Mouse (Mus musculus) heart, adult 2 months (tissue): Measurements from ENCODE around the gene Rgl1. TPM values are rescaled to one million over a fixed set of nuclear protein-coding genes. Genes with fewer than 3 reads are reported as not detected.

Experiments
- DNase-seq, 2 experiments: peaks; one replicate each; pipeline ENCODE4 v3.0.0; 2021
- H3K27ac ChIP-seq: fragments of 200-600 bp; 2 replicates; pipeline ENCODE4 v1.8.1; 2022
- H3K27me3 ChIP-seq: fragments of 200-500 bp; 2 replicates; pipeline ENCODE4 v1.6.1; 2012; ENCODE audit warnings: mild to moderate bottlenecking, low read length, inconsistent platforms, mixed read lengths; ENCODE audit not compliant: control insufficient read depth, insufficient read depth
- H3K36me3 ChIP-seq: fragments of 200-500 bp; 2 replicates; pipeline ENCODE4 v1.6.1; 2012; ENCODE audit warnings: low read length, inconsistent platforms; ENCODE audit not compliant: control insufficient read depth, insufficient read depth
- H3K4me1 ChIP-seq: fragments of 200-500 bp; 2 replicates; pipeline ENCODE4 v1.6.1; 2011; ENCODE audit warnings: low read length; ENCODE audit not compliant: control insufficient read depth, insufficient read depth
- H3K4me3 ChIP-seq: fragments of 200-600 bp; 2 replicates; pipeline ENCODE4 v1.8.1; 2022
- H3K79me2 ChIP-seq: fragments of 200-500 bp; replicated peaks from 2 replicates; pipeline ENCODE4 v1.6.1; 2012; ENCODE audit warnings: mild to moderate bottlenecking, inconsistent platforms, low read length, moderate library complexity, mixed read lengths; ENCODE audit not compliant: control insufficient read depth, insufficient read depth
- H3K9ac ChIP-seq: fragments of 200-500 bp; 2 replicates; pipeline ENCODE4 v1.6.1; 2012; ENCODE audit warnings: low read depth, mild to moderate bottlenecking, control low read depth, inconsistent platforms, low read length, mixed read lengths
- CTCF ChIP-seq: fragments of 200-600 bp; IDR thresholded peaks from 2 replicates; pipeline ENCODE4 v1.8.1; 2022; ENCODE audit warnings: antibody characterized with exemption, mild to moderate bottlenecking, moderate library complexity
- EP300 ChIP-seq: fragments of 200-500 bp; IDR thresholded peaks from 2 replicates; pipeline ENCODE4 v1.6.1; 2011; ENCODE audit warnings: low read depth, low read length, control low read depth; ENCODE audit not compliant: insufficient read depth
- POLR2A ChIP-seq: fragments of 200-500 bp; IDR thresholded peaks from 2 replicates; pipeline ENCODE4 v1.6.1; 2011; ENCODE audit warnings: mild to moderate bottlenecking, low read depth, low read length, control low read depth; ENCODE audit not compliant: insufficient read depth
- WGBS: fragments of 180-500 bp; shearing (Covaris S2); methylation state at CpG from one replicate; pipeline ENCODE4 v1.1.7; 2018; 5-methylcytosine and 5-hydroxymethylcytosine counted together
- intact Hi-C: fragments of 180-260 bp; cut with DNase I; formaldehyde crosslinking; loops from one replicate; pipeline ENCODE4 v1.15.1; 2025
- polyA plus RNA-seq: library from polyadenylated mRNA; depleted of rRNA; stranded (reverse); fragments of >200 nt; gene quantifications from 2 replicates; pipeline ENCODE4 v1.2.3, GENCODE M21; 2012
- total RNA-seq, 2 experiments: library from RNA; stranded (reverse); gene quantifications; 2 replicates each; pipeline ENCODE4 v1.2.3; 2021

The Rgl1 gene
- total and polyA plus RNA-seq, 3 experiments = 14.9 to 33.2 (median 28.4) TPM

DNA sequence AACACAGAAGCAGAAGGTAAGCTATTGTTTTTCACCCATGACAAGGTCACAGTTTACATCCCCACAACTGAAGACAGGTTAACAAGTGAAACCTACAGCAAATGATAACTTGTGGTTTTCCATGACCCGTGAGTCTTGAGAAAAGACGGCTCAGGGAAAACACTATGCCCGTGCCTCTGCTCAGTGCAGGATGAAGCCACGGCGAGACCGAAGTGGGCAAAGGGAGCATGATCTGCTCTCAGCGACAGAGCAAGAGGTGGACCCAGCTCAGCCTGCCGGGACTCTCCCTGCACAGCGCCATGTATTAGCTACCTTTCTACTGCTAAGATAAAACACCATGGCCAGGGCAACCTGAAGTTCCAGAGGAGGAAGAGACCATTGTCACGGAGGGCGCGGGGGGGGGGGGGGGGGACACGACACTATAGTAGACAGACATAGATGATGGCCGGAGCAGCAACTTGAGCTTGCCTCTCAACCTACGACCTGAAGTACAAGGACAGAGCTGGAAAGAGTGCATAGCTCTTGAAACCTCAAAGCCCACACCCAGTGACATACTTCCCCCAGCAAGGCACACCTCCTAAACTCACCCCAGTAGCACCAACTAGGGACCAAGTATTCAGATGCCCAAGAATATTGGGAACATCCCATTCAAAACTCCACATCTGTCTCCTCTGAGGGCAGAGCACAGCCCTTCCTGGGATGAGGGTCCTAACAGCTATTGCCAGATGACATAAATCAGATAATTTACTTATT, 174.2 kb downstream of the Rgl1 start:
- no peak for DNase-seq
- peak overlapping the region; percentile 47 for H3K27ac ChIP-seq
- H3K4me1 ChIP-seq = peaks cover 43% of the 10 kb centered on the region
- intact Hi-C loops = no loop called here
- no peak for TF ChIP-seq CTCF
- TF ChIP-seq EP300 = no peak
- TF ChIP-seq POLR2A = no peak
- H3K4me3 ChIP-seq = no peak overlapping the region
- 76% methylated on average over 14 of the region's 15 CpGs for WGBS
- peaks cover 13% of the 10 kb centered on the region for H3K79me2 ChIP-seq
- H3K27me3 ChIP-seq = no peaks in the 10 kb centered on the region
- no peak overlapping the region for H3K9ac ChIP-seq
- peaks cover 50% of the 10 kb centered on the region for H3K36me3 ChIP-seq

- intact Hi-C loops = no loop called here
- TF ChIP-seq EP300 (no peak), CTCF (no peak), POLR2A (no peak)
- H3K4me1 ChIP-seq = peaks cover 47% of the 10 kb centered on the region
- 62% methylated on average over 5 of the region's 5 CpGs for WGBS
- H3K27me3 ChIP-seq = no peaks in the 10 kb centered on the region
- H3K27ac ChIP-seq = peak overlapping the region; percentile 61
- no peak overlapping the region for H3K4me3 ChIP-seq
- H3K9ac ChIP-seq = no peak overlapping the region
- DNase-seq = no peak
- peaks cover 57% of the 10 kb centered on the region for H3K36me3 ChIP-seq
- peaks cover 9% of the 10 kb centered on the region for H3K79me2 ChIP-seq
These were observed 175.8 kb downstream of the Rgl1 start for GRCm38 (mm10) chr1:152590321-152590720.

GRCm38 (mm10) chr1:152589331-152589935, 176.7 kb downstream of the Rgl1 start:
- peak overlapping the region; percentile 29 for H3K27ac ChIP-seq
- H3K79me2 ChIP-seq = peaks cover 8% of the 10 kb centered on the region
- WGBS = 15% methylated on average over 9 of the region's 9 CpGs
- no peaks in the 10 kb centered on the region for H3K27me3 ChIP-seq
- no peak overlapping the region for H3K4me3 ChIP-seq
- intact Hi-C loops = no loop called here
- peak; percentile 85 to 90 for DNase-seq
- peaks cover 43% of the 10 kb centered on the region for H3K4me1 ChIP-seq
- H3K36me3 ChIP-seq = peaks cover 59% of the 10 kb centered on the region
- peak overlapping the region; percentile 43 for H3K9ac ChIP-seq
- TF ChIP-seq EP300 (no peak), POLR2A (no peak), CTCF (no peak)

- no peak for DNase-seq
- Histone ChIP-seq H3K4me3 (no peak overlapping the region), H3K27me3 (no peaks in the 10 kb centered on the region), H3K9ac (no peak overlapping the region), H3K36me3 (peaks cover 53% of the 10 kb centered on the region), H3K4me1 (peaks cover 32% of the 10 kb centered on the region), H3K79me2 (peaks cover 6% of the 10 kb centered on the region), H3K27ac (peak overlapping the region; percentile 27; the same call in 1 of the 2 replicates)
- 62% methylated on average over 3 of the region's 3 CpGs for WGBS
- TF ChIP-seq EP300 (no peak), POLR2A (no peak), CTCF (no peak)
- intact Hi-C loops = no loop called here
These were observed 178.7 kb downstream of the Rgl1 start for GRCm38 (mm10) chr1:152587431-152587830.

DNA sequence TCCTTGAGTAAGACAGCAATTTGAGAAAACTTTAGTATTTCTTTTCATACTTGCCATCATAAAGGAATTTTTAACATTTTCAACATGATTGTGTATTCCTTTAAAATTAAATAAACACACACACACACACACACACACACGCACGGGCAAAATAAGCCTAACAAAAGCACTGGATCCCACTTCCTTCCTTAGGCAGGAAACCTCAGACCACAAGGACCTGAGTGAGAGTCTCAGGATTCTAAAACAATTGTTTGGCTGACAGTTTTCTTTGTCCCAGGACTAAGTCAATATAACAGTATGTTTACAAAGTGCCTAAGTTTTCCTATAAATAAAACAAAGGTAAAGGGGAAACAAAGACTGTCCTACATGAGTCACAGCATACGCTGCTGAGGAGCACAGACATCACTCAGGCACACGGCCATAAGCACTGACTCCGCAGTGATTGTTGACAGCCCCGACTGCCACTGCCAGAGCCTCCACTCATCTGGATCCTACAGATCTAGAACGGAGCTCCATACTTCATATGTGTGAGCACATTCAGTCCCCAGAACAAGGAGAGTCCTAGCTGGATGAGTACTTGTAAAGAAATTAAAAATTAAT, 180.7 kb downstream of the Rgl1 start:
- no peaks in the 10 kb centered on the region for H3K27me3 ChIP-seq
- H3K9ac ChIP-seq = peak overlapping the region; percentile 26; the same call in 1 of the 2 replicates
- peaks cover 49% of the 10 kb centered on the region for H3K36me3 ChIP-seq
- intact Hi-C loops = no loop called here
- H3K79me2 ChIP-seq = peaks cover 3% of the 10 kb centered on the region; the same call in 1 of the 2 replicates
- WGBS = 25% methylated on average over 7 of the region's 7 CpGs
- peaks cover 32% of the 10 kb centered on the region for H3K4me1 ChIP-seq
- DNase-seq = peak in 1 of 2 experiments; percentile 26
- peak overlapping the region; percentile 72 for H3K27ac ChIP-seq
- no peak overlapping the region for H3K4me3 ChIP-seq
- no peak for TF ChIP-seq CTCF
- no peak; the same call in 1 of the 2 replicates for TF ChIP-seq EP300
- no peak for TF ChIP-seq POLR2A
